Mouse (Mus musculus) retina, postnatal 1 day (tissue): ENCODE measurements at regions not wholly inside any gene's neighbourhood (a gene's known extent, or its start where the extent isn't known, plus 50 kb on each side); places are given as distances from the start of the nearest gene placed in this dataset.
A peak's percentile ranks its signal among the peaks of the same experiment; 100 is the strongest.

Experiments used
- DNase-seq: peaks from one replicate; pipeline ENCODE4 v3.0.0-alpha.2; 2012

DNA sequence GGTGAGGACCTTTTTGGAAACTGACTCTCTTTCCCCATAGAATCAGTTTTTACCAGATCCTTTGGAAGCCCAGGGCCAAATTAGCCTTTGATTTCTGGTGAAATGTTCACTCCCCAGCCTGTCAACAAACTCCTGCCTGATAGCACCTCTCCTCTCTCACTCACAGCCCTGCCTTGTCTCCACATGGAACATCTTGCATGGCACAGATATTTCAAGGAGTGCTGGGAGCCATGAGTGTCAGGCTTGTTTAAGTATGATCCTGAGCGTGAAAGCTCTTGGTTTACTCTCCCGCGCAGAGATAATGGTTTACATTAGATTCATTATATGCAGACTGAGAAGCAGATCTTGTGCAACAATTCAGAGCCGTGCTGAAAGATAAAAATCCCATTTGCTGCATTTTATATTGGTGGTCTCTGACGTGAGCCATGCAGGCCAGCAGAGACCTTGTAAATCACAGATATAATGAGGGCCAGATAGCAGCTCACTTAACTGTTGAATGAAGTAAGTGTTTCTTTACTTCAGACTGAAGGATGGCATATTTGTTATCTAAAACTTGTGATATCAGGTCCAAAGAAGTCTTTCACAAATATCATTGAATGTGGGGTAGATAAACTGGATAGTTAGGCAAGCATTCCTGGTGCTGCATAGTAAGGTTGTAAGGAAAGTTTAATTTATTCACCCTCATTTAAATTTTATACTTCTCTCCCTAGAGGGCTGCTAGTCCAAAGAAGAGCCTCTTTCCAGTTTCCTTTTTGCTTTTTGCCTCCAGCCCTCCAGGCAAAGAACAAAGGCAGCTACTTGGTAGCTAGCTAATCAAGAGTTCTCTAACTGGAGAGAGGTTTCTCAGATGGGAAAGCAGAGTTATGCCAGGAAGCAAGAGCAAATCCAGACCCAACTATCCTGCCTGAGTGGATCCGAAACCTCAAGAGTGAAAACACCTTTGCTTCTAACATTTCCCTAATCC lies 81.8 kb downstream of the Tbx18 start:
- no peak for DNase-seq

GRCm38 (mm10) chr9:87648317-87648716 lies 82.7 kb downstream of the Tbx18 start:
- no peak for DNase-seq

DNA sequence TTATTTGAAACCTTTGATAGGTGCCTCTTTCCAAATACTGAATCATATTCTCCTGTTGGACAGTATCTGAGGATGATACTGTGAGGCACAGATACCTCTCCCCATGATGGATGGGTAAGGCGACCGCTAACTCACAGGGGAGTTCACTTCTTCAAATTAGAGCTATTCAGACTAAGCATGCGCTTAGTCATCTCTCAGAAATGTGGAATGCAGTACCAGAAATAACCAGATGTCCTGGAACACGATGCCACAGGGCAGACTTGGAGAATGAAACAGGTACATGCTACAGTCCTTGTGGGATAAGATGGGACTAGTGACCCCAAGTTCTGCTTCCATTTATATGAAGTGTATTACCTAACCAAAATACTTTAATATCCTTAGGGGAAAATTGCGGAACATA lies 86.0 kb downstream of the Tbx18 start:
- DNase-seq, result no peak

- no peak for DNase-seq
These were observed 97.0 kb downstream of the Tbx18 start for GRCm38 (mm10) chr9:87633863-87634630.

- DNase-seq, result no peak
These were observed 104.6 kb downstream of the Tbx18 start for GRCm38 (mm10) chr9:87626432-87626831.

GRCm38 (mm10) chr9:87618238-87618673 lies 112.8 kb downstream of the Tbx18 start:
- DNase-seq, result peak; percentile 63

DNA sequence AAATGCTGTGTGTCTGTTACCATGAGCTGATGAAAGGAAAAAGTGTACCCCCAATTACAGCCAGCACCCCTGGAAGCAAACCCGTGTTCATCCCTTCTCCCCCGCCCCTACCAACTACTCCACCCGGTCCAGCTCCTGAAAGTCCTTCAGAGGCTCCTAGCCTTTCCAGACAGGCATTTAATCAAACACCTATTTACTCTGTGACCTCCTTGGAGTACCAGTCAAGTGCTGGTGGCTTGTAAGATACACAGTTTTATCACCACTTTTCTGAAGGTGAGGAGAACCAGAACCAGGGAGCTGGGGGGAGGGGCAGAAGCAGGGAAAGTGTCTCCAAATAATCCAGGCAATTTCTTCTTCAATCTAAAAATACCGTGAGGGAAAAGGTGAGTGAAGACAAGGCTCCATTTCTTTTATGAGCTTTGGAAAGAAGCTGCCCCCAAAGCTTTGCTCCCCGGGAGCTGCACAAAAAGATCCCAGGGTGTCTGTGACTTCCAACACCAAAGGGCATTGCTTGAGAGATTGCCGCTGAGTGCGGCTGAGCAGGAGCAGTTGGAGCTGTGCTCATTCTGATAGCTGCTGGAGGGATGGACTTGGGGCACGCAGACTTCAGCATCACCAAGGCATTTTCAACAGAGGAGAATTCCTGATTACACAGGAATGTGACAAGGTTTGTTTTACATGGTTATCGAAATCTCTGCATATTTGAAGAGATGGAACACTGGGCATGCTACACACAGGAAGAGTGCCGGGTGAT lies 123.0 kb downstream of the Tbx18 start:
- DNase-seq, result no peak

- no peak for DNase-seq
These were observed 155.5 kb downstream of the Tbx18 start for GRCm38 (mm10) chr9:87575591-87575990.

DNA sequence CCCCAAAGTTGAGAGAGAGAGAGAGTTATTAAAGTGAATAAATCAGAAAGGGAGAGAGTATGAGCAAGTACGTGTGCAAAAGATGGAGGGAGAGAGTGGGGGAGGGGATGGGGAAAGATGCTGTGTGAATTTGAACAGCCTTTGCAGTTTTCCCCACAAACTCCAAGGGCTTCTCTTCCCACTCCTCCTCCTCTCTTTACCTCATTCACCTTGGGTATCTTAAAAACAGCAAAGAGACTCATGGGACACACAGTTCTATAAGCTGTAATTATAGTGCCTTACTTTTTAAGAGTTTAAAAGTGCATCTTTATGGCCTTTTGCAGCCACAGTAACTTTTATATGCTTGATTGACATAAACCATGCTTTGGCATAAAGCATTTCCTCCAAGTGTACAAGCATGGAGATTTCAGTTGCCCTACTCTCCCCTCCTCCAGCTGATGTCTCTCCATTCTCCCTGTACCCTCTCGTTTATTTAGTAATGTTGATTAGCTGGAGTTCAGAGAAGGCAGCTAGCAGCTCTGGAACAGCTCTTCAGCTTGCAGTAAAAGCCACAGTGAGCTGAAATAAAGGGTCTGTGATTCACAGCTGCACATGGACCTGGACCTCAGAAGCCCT lies 156.7 kb downstream of the Tbx18 start:
- no peak for DNase-seq

DNA sequence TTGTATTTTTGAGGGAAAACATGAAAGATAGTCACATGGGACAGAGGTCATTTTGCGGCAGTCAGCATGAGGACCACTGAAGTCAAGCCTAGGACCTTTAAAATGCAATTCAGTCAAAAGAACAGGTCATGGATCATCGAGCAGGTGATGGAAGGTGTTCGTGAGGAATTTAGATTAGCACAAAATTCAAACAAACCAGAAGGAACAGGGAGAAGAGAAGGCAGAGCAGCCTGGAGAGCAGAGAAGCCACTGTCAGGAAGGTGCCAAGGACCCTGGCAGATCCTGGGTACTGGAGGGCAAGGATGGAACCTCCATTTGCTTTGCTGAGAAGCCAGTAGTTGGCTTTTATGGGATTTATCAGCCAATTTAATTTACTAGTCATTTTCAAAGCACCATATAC lies 167.8 kb downstream of the Tbx18 start:
- DNase-seq, result no peak

- no peak for DNase-seq
These were observed 168.3 kb downstream of the Tbx18 start for GRCm38 (mm10) chr9:87562796-87563195.

DNA sequence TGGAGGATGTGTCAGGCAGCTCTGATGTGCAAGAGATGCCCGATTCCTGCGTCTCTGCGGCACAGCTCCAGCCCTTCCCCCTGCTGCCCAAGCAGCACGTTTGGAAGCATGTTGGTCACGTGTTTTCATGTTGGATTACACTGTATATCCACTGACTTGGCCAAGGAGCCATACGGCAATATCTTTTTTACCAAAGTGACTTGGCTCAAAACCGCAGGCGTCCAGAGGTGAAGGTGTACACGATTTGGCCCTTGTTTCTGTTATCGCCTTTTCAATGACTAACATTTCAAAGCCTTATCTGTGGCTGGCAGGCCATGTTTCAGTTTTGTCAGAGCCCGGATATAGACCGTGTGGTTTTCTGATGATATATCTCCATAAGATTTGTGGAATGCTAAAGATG lies 173.2 kb downstream of the Tbx18 start:
- no peak for DNase-seq

GRCm38 (mm10) chr9:87556953-87557394 lies 174.1 kb downstream of the Tbx18 start:
- DNase-seq, result peak; percentile 17

- DNase-seq, result peak; percentile 25
These were observed 174.5 kb downstream of the Tbx18 start for GRCm38 (mm10) chr9:87556552-87556951.

DNA sequence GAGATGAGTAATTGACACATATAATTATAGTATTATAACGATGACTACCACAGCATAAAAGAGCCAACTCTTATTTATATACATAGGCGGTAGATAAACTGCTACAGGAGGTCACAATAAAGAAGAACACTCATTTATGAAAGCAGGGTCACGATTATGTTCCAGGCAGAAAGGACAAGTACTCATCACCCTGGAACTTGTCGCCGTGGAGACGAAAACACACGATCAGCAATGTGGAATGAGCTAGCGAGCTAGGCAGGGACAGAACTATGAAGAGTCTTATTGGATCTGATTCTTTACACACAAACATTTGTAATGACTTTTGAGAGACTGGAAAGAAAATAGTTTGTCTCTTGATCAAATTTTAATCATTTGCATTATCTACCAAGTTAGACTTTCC lies 197.9 kb downstream of the Tbx18 start:
- DNase-seq, result peak; percentile 12

GRCm38 (mm10) chr9:87529908-87530307 lies 201.2 kb downstream of the Tbx18 start:
- no peak for DNase-seq

GRCm38 (mm10) chr9:87524890-87525684 lies 206.0 kb downstream of the Tbx18 start:
- DNase-seq, result no peak

- DNase-seq, result no peak
These were observed 220.4 kb downstream of the Tbx18 start for GRCm38 (mm10) chr9:87510683-87511082.

GRCm38 (mm10) chr9:87504673-87505385 lies 226.2 kb downstream of the Tbx18 start:
- no peak for DNase-seq

DNA sequence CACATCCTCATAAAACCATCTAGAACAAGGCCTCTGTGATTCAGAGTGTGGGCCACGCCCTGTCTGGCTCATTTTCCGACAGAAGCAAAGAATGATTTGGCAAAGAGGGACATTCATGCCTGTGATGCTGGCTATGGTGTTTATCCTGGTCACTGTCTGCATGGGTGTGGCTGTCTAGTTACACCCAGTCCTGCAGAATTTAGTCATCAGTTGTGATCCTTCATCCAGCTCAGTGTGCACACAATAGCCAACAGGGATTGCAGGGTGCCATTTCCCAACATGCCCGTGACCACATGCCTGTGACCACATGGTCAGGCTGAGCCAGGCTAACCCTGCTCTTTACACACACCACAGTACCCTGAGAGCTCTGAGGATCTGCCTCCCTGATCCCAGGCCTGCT lies 208.8 kb upstream of the Cep162 start:
- no peak for DNase-seq

DNA sequence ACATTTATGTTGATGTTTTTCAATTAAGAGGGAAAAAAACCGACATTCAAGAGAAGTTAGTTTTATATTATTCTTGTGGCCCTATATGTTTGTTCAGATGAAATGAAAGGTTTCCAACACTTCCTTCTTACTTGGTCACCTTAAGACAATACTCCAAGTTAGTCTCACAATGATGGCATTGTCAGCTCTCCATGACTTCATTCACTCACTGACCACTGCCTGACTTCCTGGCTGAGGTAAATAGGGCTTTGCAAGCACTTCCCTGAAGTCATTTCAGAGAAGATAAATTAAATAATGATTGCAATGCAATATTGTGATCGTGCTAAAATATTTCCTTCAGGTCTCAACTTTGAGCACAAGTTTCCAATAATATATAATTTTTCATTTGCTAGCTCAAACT lies 197.9 kb upstream of the Cep162 start:
- no peak for DNase-seq
